Comparison of ENCODE assay signal across 9 mouse cellular contexts in genomic region chr19:32127180-32127850, GRCm38 (mm10). TPM values are rescaled to one million over a fixed set of nuclear protein-coding genes. Genes with fewer than 3 reads are reported as not detected.
DNase-seq lines count a peak whose midpoint lies in the region; ATAC-seq lines count a peak whose summit lies in the region.
"Had no signal": no experiment of that assay in that cellular context is flagged by ENCODE, and none has a peak within 500 bp of the region (broad histone marks: within the 10 kb centered on the region; RNA-seq: fewer than 3 reads in every experiment).

No protein-coding gene starts in this region.

- 80% methylated on average over 10 of the region's 10 CpGs for WGBS in forebrain, embryonic 14.5 days
- WGBS in forebrain, embryonic 15.5 days, result 78% methylated on average over 10 of the region's 10 CpGs

- H3K9ac ChIP-seq in forebrain, embryonic 14.5 days (ENCODE audit: low read length), result no peak overlapping the region
- no peak overlapping the region for H3K9ac ChIP-seq in forebrain, embryonic 15.5 days (replicated peaks)
- H3K9ac ChIP-seq: midbrain, embryonic 12.5 days had no signal

- no peak overlapping the region for H3K27ac ChIP-seq in forebrain, embryonic 14.5 days (ENCODE audit: low read depth, low read length)
- H3K27ac ChIP-seq in forebrain, embryonic 15.5 days (replicated peaks), result no peak overlapping the region
- H3K27ac ChIP-seq: midbrain, embryonic 12.5 days had no signal

- H3K9me3 ChIP-seq in forebrain, embryonic 14.5 days (replicated peaks; ENCODE audit: control insufficient read depth, low read length), result no peaks in the 10 kb centered on the region
- no peaks in the 10 kb centered on the region for H3K9me3 ChIP-seq in forebrain, embryonic 15.5 days
- H3K9me3 ChIP-seq: midbrain, embryonic 12.5 days had no signal

- no peaks in the 10 kb centered on the region for H3K36me3 ChIP-seq in forebrain, embryonic 14.5 days (ENCODE audit: control insufficient read depth, insufficient read depth, low read length)
- H3K36me3 ChIP-seq in forebrain, embryonic 15.5 days, result no peaks in the 10 kb centered on the region
- H3K36me3 ChIP-seq: midbrain, embryonic 12.5 days had no signal

- H3K4me1 ChIP-seq in forebrain, embryonic 14.5 days (ENCODE audit: control insufficient read depth, insufficient read depth, low read length), result no peaks in the 10 kb centered on the region
- no peaks in the 10 kb centered on the region for H3K4me1 ChIP-seq in forebrain, embryonic 15.5 days
- H3K4me1 ChIP-seq: midbrain, embryonic 12.5 days had no signal

- H3K4me3 ChIP-seq in forebrain, embryonic 14.5 days (ENCODE audit: low read depth, low read length), result no peak overlapping the region
- H3K4me3 ChIP-seq in forebrain, embryonic 15.5 days, result no peak overlapping the region
- H3K4me3 ChIP-seq: midbrain, embryonic 12.5 days had no signal

- no peak overlapping the region for H3K4me2 ChIP-seq in forebrain, embryonic 14.5 days (ENCODE audit: low read length)
- H3K4me2 ChIP-seq in forebrain, embryonic 15.5 days (replicated peaks), result no peak overlapping the region
- H3K4me2 ChIP-seq: midbrain, embryonic 12.5 days had no signal

- ATAC-seq in forebrain, embryonic 14.5 days, result 0 out of 2 replicates have a peak, but pooled peaks have one; percentile 31
- ATAC-seq in forebrain, embryonic 15.5 days (replicated peaks), result no peak

- H3K27me3 ChIP-seq in forebrain, embryonic 14.5 days (replicated peaks; ENCODE audit: control insufficient read depth, insufficient read depth, low read length), result no peaks in the 10 kb centered on the region
- H3K27me3 ChIP-seq in forebrain, embryonic 15.5 days, result no peaks in the 10 kb centered on the region
- H3K27me3 ChIP-seq: midbrain, embryonic 12.5 days had no signal

- DNase-seq in forebrain, embryonic 14.5 days (ENCODE audit: low spot score), result peak; percentile 13
- peak; percentile 35 for DNase-seq in thymus, postnatal 25 days
- no peak for DNase-seq in thymus, adult 18-20 months
- peak; percentile 31 for DNase-seq in liver
- DNase-seq in yolk sac, embryonic 10.5 days (ENCODE audit: low spot score), result peak; percentile 54
- DNase-seq in spleen, adult 18-20 months, result no peak
- DNase-seq in layer of hippocampus, adult 9-10 months (ENCODE audit: low spot score), result no peak

RNA-seq across cellular contexts. Expression of gene Asah2, which starts 19.3 kb away (rescaled TPM):
- polyA plus RNA-seq in forebrain, embryonic 14.5 days (2014; fragmentation: Nextera tagmentation; extraction: Ambion mirVana), result 0.27 and 0.48 TPM in 2 replicates
- 0.33 and 0.48 TPM in 2 replicates for polyA plus RNA-seq in forebrain, embryonic 15.5 days (2015; fragmentation: Nextera tagmentation; extraction: Ambion mirVana)

Comparison
In these comparisons a context has a peak if more than half of its experiments do, and no peak if none do; other contexts are left out.
1. DNase-seq: peak in forebrain, embryonic 14.5 days (single experiment), thymus, postnatal 25 days (single experiment), liver (single experiment) and yolk sac, embryonic 10.5 days (single experiment); none in thymus, adult 18-20 months (0 of 2), spleen, adult 18-20 months (0 of 2) and layer of hippocampus, adult 9-10 months (single experiment).